Comparison of ENCODE assay signal across 10 mouse cellular contexts in genomic region chr15:99778148-99778547, GRCm38 (mm10). TPM values are rescaled to one million over a fixed set of nuclear protein-coding genes. Genes with fewer than 3 reads are reported as not detected.
DNase-seq lines count a peak whose midpoint lies in the region; ATAC-seq and TF ChIP-seq lines count a peak whose summit lies in the region.
"Had no signal": no experiment of that assay in that cellular context is flagged by ENCODE, and none has a peak within 500 bp of the region (broad histone marks: within the 10 kb centered on the region; RNA-seq: fewer than 3 reads in every experiment).

No protein-coding gene starts in this region.

- no peak for ATAC-seq in hindbrain, postnatal 0 days
- ATAC-seq in hindbrain, embryonic 12.5 days (ENCODE audit: low FRiP score) = no peak
- ATAC-seq in neural tube, embryonic 15.5 days (ENCODE audit: low FRiP score) = no peak

- peak; percentile 84 for TF ChIP-seq CTCF in hindbrain, postnatal 0 days (IDR thresholded peaks at IDR 0.05; ENCODE audit: low read depth)
- TF ChIP-seq CTCF in cortical plate, adult 2 months (IDR thresholded peaks at IDR 0.05; ENCODE audit: extremely low read depth, insufficient read depth, low read length) = peak; percentile 49

- no peaks in the 10 kb centered on the region for H3K4me1 ChIP-seq in hindbrain, postnatal 0 days (ENCODE audit: insufficient read depth, low read length)
- H3K4me1 ChIP-seq in hindbrain, embryonic 12.5 days = no peaks in the 10 kb centered on the region
- H3K4me1 ChIP-seq in ES-E14 (ENCODE audit: control insufficient read depth in 2 of 2, insufficient read depth in 2 of 2, low read length in 2 of 2, poor library complexity in 1 of 2) = peaks cover 0 to 3% of the 10 kb centered on the region in 2 experiments; a peak in 1 of 4 replicates
- no peaks in the 10 kb centered on the region for H3K4me1 ChIP-seq in cortical plate, adult 2 months (ENCODE audit: control insufficient read depth, insufficient read depth, low read length)
- H3K4me1 ChIP-seq in neural tube, embryonic 15.5 days = peaks cover under 1% of the 10 kb centered on the region; the same call in 1 of the 2 replicates
- H3K4me1 ChIP-seq: embryonic facial prominence, embryonic 13.5 days had no signal

- no peak overlapping the region for H3K27ac ChIP-seq in hindbrain, postnatal 0 days
- no peak overlapping the region for H3K27ac ChIP-seq in hindbrain, embryonic 12.5 days
- no peak overlapping the region for H3K27ac ChIP-seq in ES-E14 (ENCODE audit: insufficient read depth, low read depth, low read length, poor library complexity, severe bottlenecking)
- no peak overlapping the region for H3K27ac ChIP-seq in cortical plate, adult 2 months (ENCODE audit: insufficient read depth, low read length)
- H3K27ac ChIP-seq in neural tube, embryonic 15.5 days (replicated peaks) = peak overlapping the region; percentile 45; the same call in 1 of the 2 replicates
- H3K27ac ChIP-seq: embryonic facial prominence, embryonic 13.5 days had no signal

- H3K36me3 ChIP-seq in hindbrain, postnatal 0 days (ENCODE audit: insufficient read depth, low read length) = no peaks in the 10 kb centered on the region
- peaks cover 21% of the 10 kb centered on the region for H3K36me3 ChIP-seq in hindbrain, embryonic 12.5 days
- H3K36me3 ChIP-seq in ES-E14 (ENCODE audit: control insufficient read depth, insufficient read depth, low read length, poor library complexity, severe bottlenecking) = peaks cover 16% of the 10 kb centered on the region
- H3K36me3 ChIP-seq in neural tube, embryonic 15.5 days = peaks cover 24% of the 10 kb centered on the region

- no peaks in the 10 kb centered on the region for H3K27me3 ChIP-seq in hindbrain, postnatal 0 days (ENCODE audit: insufficient read depth, low read length)
- H3K27me3 ChIP-seq in hindbrain, embryonic 12.5 days = no peaks in the 10 kb centered on the region
- H3K27me3 ChIP-seq in neural tube, embryonic 15.5 days (replicated peaks) = no peaks in the 10 kb centered on the region
- H3K27me3 ChIP-seq: embryonic facial prominence, embryonic 13.5 days had no signal

- H3K4me3 ChIP-seq in hindbrain, postnatal 0 days (ENCODE audit: low read length) = no peak overlapping the region
- H3K4me3 ChIP-seq in hindbrain, embryonic 12.5 days = no peak overlapping the region
- no peak overlapping the region for H3K4me3 ChIP-seq in ES-E14 (ENCODE audit: insufficient read depth in 1 of 2, low read depth in 1 of 2, low read length in 2 of 2, poor library complexity in 1 of 2, severe bottlenecking in 1 of 2)
- no peak overlapping the region for H3K4me3 ChIP-seq in cortical plate, adult 2 months (ENCODE audit: insufficient read depth, low read length)
- no peak overlapping the region for H3K4me3 ChIP-seq in neural tube, embryonic 15.5 days (replicated peaks)
- H3K4me3 ChIP-seq: embryonic facial prominence, embryonic 13.5 days; myocyte had no signal

- no peaks in the 10 kb centered on the region for H3K9me3 ChIP-seq in hindbrain, postnatal 0 days (ENCODE audit: low read length)
- H3K9me3 ChIP-seq in hindbrain, embryonic 12.5 days (replicated peaks) = no peaks in the 10 kb centered on the region
- no peaks in the 10 kb centered on the region for H3K9me3 ChIP-seq in ES-E14 (ENCODE audit: control insufficient read depth, insufficient read depth, low read depth, low read length)
- no peaks in the 10 kb centered on the region for H3K9me3 ChIP-seq in neural tube, embryonic 15.5 days (replicated peaks)
- H3K9me3 ChIP-seq: embryonic facial prominence, embryonic 13.5 days had no signal

- 20% methylated on average over 7 of the region's 7 CpGs for WGBS in hindbrain, postnatal 0 days
- 28% methylated on average over 7 of the region's 7 CpGs for WGBS in hindbrain, embryonic 12.5 days
- 27% methylated on average over 7 of the region's 7 CpGs for WGBS in neural tube, embryonic 15.5 days

- H3K9ac ChIP-seq in hindbrain, postnatal 0 days (replicated peaks; ENCODE audit: low read length) = no peak overlapping the region
- no peak overlapping the region for H3K9ac ChIP-seq in hindbrain, embryonic 12.5 days
- no peak overlapping the region for H3K9ac ChIP-seq in ES-E14 (ENCODE audit: insufficient read depth, low read depth, low read length, poor library complexity, severe bottlenecking)
- H3K9ac ChIP-seq in neural tube, embryonic 15.5 days (replicated peaks) = no peak overlapping the region
- H3K9ac ChIP-seq: embryonic facial prominence, embryonic 13.5 days had no signal

- in situ Hi-C loops in ES-E14 (cut with MboI; ENCODE audit: low sequenced_read_pairs in 2 of 2, unreplicated experiment in 2 of 2) = no loop called here

- DNase-seq in hindbrain, postnatal 0 days (ENCODE audit: low spot score) = peak; percentile 85
- DNase-seq in A20 (ENCODE audit: low read depth, low spot score) (peak; percentile 53), ES-E14 (ENCODE audit: low read depth, low spot score) (no peak)
- no peak for DNase-seq in right cerebral cortex, postnatal 36 days (ENCODE audit: low spot score in 2 of 2)
- DNase-seq in adrenal gland, adult 18-20 months (ENCODE audit: low spot score in 2 of 2) = no peak

- no peak overlapping the region for H3K4me2 ChIP-seq in hindbrain, postnatal 0 days (ENCODE audit: low read depth, low read length)
- no peak overlapping the region for H3K4me2 ChIP-seq in hindbrain, embryonic 12.5 days (replicated peaks)
- no peak overlapping the region for H3K4me2 ChIP-seq in neural tube, embryonic 15.5 days
- H3K4me2 ChIP-seq: embryonic facial prominence, embryonic 13.5 days had no signal

- no peak for TF ChIP-seq POLR2A in cortical plate, adult 2 months (IDR thresholded peaks at IDR 0.05; ENCODE audit: extremely low read depth, insufficient read depth, low read length)

TF ChIP-seq in ES-E14, 5 proteins besides CTCF, POLR2A, EP300 and RAD21:
- TF ChIP-seq ZC3H11A (IDR thresholded peaks at IDR 0.05; ENCODE audit: borderline replicate concordance, low read depth, low read length) (0 out of 2 replicates have a peak, but pooled peaks have one; percentile 22), CHD2 (IDR thresholded peaks at IDR 0.05; ENCODE audit: low read depth, low read length) (no peak)

RNA-seq across cellular contexts. Expression of gene Cers5, which starts 5.5 kb away (rescaled TPM):
- 92.8 and 105 TPM in 2 replicates for total RNA-seq in hindbrain, postnatal 0 days (2014; rRNA removed)
- polyA plus RNA-seq in hindbrain, postnatal 0 days (2015; fragmentation: Nextera tagmentation; extraction: Ambion mirVana) = 73.0 and 73.9 TPM in 2 replicates
- polyA plus RNA-seq in hindbrain, embryonic 12.5 days (2016; fragmentation: Nextera tagmentation; extraction: Ambion mirVana) = 66.8 and 69.3 TPM in 2 replicates
- 107 and 126 TPM in 2 replicates for total RNA-seq in ES-E14 (2012; rRNA removed)
- polyA plus RNA-seq in cortical plate, adult 2 months (2012; rRNA removed) = 42.5 and 44.5 TPM in 2 replicates
- polyA plus RNA-seq in neural tube, embryonic 15.5 days (2015; fragmentation: Nextera tagmentation; extraction: Ambion mirVana) = 82.2 and 92.1 TPM in 2 replicates
- 10 to 100 TPM; 40.8 to 53.7 TPM for total RNA-seq in adrenal gland, adult 18-20 months (2021)

RNA-seq across cellular contexts. Expression of gene Cox14, which starts 52.7 kb away (rescaled TPM):
- total RNA-seq in hindbrain, postnatal 0 days (2014; rRNA removed) = 61.2 and 101 TPM in 2 replicates
- polyA plus RNA-seq in hindbrain, postnatal 0 days (2015; fragmentation: Nextera tagmentation; extraction: Ambion mirVana) = 201 and 202 TPM in 2 replicates
- polyA plus RNA-seq in hindbrain, embryonic 12.5 days (2016; fragmentation: Nextera tagmentation; extraction: Ambion mirVana) = 152 and 156 TPM in 2 replicates
- 68.8 and 86.6 TPM in 2 replicates for total RNA-seq in ES-E14 (2012; rRNA removed)
- 226 and 237 TPM in 2 replicates for polyA plus RNA-seq in cortical plate, adult 2 months (2012; rRNA removed)
- 178 and 182 TPM in 2 replicates for polyA plus RNA-seq in neural tube, embryonic 15.5 days (2015; fragmentation: Nextera tagmentation; extraction: Ambion mirVana)
- 100 to 1,000 TPM; 181 to 213 TPM for total RNA-seq in adrenal gland, adult 18-20 months (2021)

Comparison
In these comparisons a context has a peak if more than half of its experiments do, and no peak if none do; other contexts are left out.
1. DNase-seq: peak in hindbrain, postnatal 0 days (single experiment) and A20 (single experiment); none in ES-E14 (single experiment), right cerebral cortex, postnatal 36 days (0 of 2) and adrenal gland, adult 18-20 months (0 of 2).